Mouse (Mus musculus) cerebellum, adult 11-12 months (tissue): Measurements from ENCODE around the gene Jag1.

Experiments used
- DNase-seq: peaks from one replicate; pipeline ENCODE4 v3.0.0; 2022

The Jag1 gene

DNA sequence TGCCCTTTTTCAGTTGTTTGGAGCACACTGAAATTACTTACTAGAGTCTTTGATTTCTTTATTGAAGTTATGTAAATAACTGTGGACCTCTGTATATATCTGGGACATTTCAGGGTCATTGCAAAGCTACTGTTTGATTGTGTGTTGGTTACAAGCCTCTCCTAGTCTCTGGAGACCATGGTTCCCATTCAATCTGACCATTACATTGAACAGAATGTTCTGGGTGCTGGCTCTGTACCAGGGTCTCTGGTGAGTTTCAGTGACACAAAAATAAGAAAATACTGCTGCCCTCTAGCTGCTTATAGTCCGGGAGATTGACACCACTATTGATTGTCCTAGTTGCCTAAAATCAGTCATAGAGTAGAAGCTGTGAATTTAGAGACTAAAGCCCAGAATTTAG lies 66.5 kb downstream of the Jag1 start:
- DNase-seq: no peak

- DNase-seq: no peak
These were observed 67.1 kb downstream of the Jag1 start for GRCm38 (mm10) chr2:137049367-137049766.

GRCm38 (mm10) chr2:137044122-137044521 lies 72.3 kb downstream of the Jag1 start:
- no peak for DNase-seq
